Mouse (Mus musculus): ENCODE measurements around the gene Lrch3. TPM values are rescaled to one million over a fixed set of nuclear protein-coding genes. Genes with fewer than 3 reads are reported as not detected.
"Not testable (repeated sequence)": the region's sequence is repeated elsewhere in the genome, so short reads cannot be mapped to it uniquely, and the experiment has no call there.

Lrch3 gene
- polyA plus RNA-seq, 1 experiment from 2014 or later, result 49.8 TPM

DNA sequence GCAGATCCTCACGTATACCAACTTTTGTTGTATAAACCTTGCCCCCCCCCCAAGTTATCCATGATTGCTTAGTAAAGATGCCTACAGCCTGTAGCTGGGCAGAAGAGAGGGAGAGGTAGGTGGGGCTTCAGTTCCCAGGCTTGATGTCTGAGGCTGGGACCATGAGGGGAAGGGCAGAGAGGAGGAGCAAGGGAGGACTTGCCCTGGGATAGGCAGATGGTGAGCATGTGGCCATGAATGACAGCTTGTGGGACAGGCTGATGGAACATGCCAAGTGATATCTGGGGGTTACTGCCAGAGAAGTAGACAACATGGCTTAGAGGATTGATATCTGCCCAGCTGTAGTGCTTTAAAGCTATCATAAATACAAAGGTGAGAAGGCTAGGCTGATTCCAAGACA, 134.1 kb downstream of the Lrch3 start:
- Histone ChIP-seq H3K9ac (replicated peaks; ENCODE audit: low read depth, low read length) (no peak overlapping the region), H3K27ac (ENCODE audit: low read depth, low read length) (no peak overlapping the region), H3K9me3 (ENCODE audit: control insufficient read depth, low read length) (no peaks in the 10 kb centered on the region), H3K4me1 (ENCODE audit: control insufficient read depth, insufficient read depth, low read length) (no peaks in the 10 kb centered on the region), H3K4me3 (ENCODE audit: low read depth, low read length) (no peak overlapping the region), H3K36me3 (ENCODE audit: control insufficient read depth, insufficient read depth, low read length) (no peaks in the 10 kb centered on the region), H3K27me3 (ENCODE audit: control insufficient read depth, insufficient read depth, low read length) (no peaks in the 10 kb centered on the region), H3K4me2 (ENCODE audit: low read depth, low read length) (no peak overlapping the region)
- no peak for ATAC-seq (ENCODE audit: low read depth)
- WGBS, result 90% methylated on average over 1 of the region's 1 CpGs

- no peak overlapping the region for H3K27ac ChIP-seq (ENCODE audit: low read depth, low read length)
- H3K4me3 ChIP-seq (ENCODE audit: low read depth, low read length), result no peak overlapping the region
- no peaks in the 10 kb centered on the region for H3K36me3 ChIP-seq (ENCODE audit: control insufficient read depth, insufficient read depth, low read length)
- 84% methylated on average over 2 of the region's 2 CpGs for WGBS
- no peak overlapping the region for H3K9ac ChIP-seq (replicated peaks; ENCODE audit: low read depth, low read length)
- no peaks in the 10 kb centered on the region for H3K4me1 ChIP-seq (ENCODE audit: control insufficient read depth, insufficient read depth, low read length)
- H3K9me3 ChIP-seq (ENCODE audit: control insufficient read depth, low read length), result no peaks in the 10 kb centered on the region
- ATAC-seq (ENCODE audit: low read depth), result no peak
- no peak overlapping the region for H3K4me2 ChIP-seq (ENCODE audit: low read depth, low read length)
- H3K27me3 ChIP-seq (ENCODE audit: control insufficient read depth, insufficient read depth, low read length), result no peaks in the 10 kb centered on the region
Measured at GRCm38 (mm10) chr16:33048686-33049085, 134.8 kb downstream of the Lrch3 start.

DNA sequence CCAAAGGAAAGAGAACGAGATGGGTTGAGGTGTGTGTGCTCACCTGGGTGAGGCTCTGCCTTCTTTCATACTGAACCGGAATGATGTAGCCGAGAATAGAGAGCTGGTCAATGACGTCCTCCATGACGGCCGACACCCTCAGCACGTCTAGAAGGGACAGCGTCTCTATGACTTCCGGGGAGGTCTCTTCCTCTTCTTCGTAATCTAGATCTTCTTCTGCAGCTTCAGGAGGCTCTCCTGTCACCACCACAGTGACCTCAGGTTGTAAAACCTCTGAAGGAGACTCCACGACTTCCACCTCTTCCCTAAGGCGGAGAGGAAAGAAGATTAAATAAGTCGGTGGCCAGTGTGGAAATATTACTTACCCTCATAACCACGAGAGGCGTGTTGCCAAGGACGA, 135.9 kb downstream of the Lrch3 start:
- Histone ChIP-seq H3K9me3 (ENCODE audit: control insufficient read depth, low read length) (no peaks in the 10 kb centered on the region), H3K27me3 (ENCODE audit: control insufficient read depth, insufficient read depth, low read length) (no peaks in the 10 kb centered on the region), H3K4me3 (ENCODE audit: low read depth, low read length) (no peak overlapping the region), H3K36me3 (ENCODE audit: control insufficient read depth, insufficient read depth, low read length) (no peaks in the 10 kb centered on the region), H3K27ac (ENCODE audit: low read depth, low read length) (no peak overlapping the region), H3K9ac (replicated peaks; ENCODE audit: low read depth, low read length) (no peak overlapping the region), H3K4me1 (ENCODE audit: control insufficient read depth, insufficient read depth, low read length) (no peaks in the 10 kb centered on the region), H3K4me2 (ENCODE audit: low read depth, low read length) (no peak overlapping the region)
- ATAC-seq (ENCODE audit: low read depth), result no peak
- WGBS, result 96% methylated on average over 16 of the region's 16 CpGs

DNA sequence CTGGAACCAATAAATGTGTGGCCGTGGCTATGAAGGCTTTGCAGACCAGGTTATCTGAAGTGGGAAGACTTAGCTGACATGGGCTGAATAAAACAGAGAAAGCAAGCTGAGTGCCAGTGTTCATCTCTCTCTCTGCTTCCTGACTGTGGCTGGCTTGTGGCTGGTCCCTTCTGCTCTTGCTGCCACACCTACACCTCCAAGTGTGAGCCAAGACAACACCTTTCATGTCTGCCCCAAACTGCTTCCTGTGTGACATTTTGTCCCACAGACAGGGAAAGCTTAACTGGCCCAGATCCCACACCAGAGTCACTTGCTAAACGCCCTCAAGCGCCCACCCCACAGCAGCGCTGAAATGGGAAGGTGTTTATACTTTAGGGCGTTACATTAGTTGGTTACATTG, 139.2 kb downstream of the Lrch3 start:
- no peak for ATAC-seq (ENCODE audit: low read depth)
- WGBS, result 79% methylated on average over 5 of the region's 5 CpGs

GRCm38 (mm10) chr16:33054927-33055326, 141.0 kb downstream of the Lrch3 start:
- ATAC-seq (ENCODE audit: low read depth); H3K4me3 ChIP-seq (ENCODE audit: low read depth, low read length); H3K27ac ChIP-seq (ENCODE audit: low read depth, low read length); H3K9me3 ChIP-seq (ENCODE audit: control insufficient read depth, low read length); H3K9ac ChIP-seq (replicated peaks; ENCODE audit: low read depth, low read length); H3K4me2 ChIP-seq (ENCODE audit: low read depth, low read length); H3K27me3 ChIP-seq (ENCODE audit: control insufficient read depth, insufficient read depth, low read length); H3K4me1 ChIP-seq (ENCODE audit: control insufficient read depth, insufficient read depth, low read length): not testable (repeated sequence)
- 90% methylated on average over 2 of the region's 2 CpGs for WGBS
- peaks cover 18% of the 10 kb centered on the region for H3K36me3 ChIP-seq (ENCODE audit: control insufficient read depth, insufficient read depth, low read length)

More for the DNA sequence above, 139.2 kb downstream of the Lrch3 start:
- Histone ChIP-seq H3K4me2 (ENCODE audit: low read depth, low read length) (no peak overlapping the region), H3K4me1 (ENCODE audit: control insufficient read depth, insufficient read depth, low read length) (peaks cover 8% of the 10 kb centered on the region), H3K27ac (ENCODE audit: low read depth, low read length) (no peak overlapping the region), H3K27me3 (ENCODE audit: control insufficient read depth, insufficient read depth, low read length) (no peaks in the 10 kb centered on the region), H3K4me3 (ENCODE audit: low read depth, low read length) (no peak overlapping the region), H3K36me3 (ENCODE audit: control insufficient read depth, insufficient read depth, low read length) (peaks cover 3% of the 10 kb centered on the region; the same call in 1 of the 2 replicates), H3K9me3 (ENCODE audit: control insufficient read depth, low read length) (no peaks in the 10 kb centered on the region), H3K9ac (replicated peaks; ENCODE audit: low read depth, low read length) (no peak overlapping the region)

GRCm38 (mm10) chr16:33055655-33056054, 141.8 kb downstream of the Lrch3 start:
- Histone ChIP-seq H3K4me2 (ENCODE audit: low read depth, low read length) (peak overlapping the region; percentile 73), H3K9me3 (ENCODE audit: control insufficient read depth, low read length) (no peaks in the 10 kb centered on the region), H3K27me3 (ENCODE audit: control insufficient read depth, insufficient read depth, low read length) (no peaks in the 10 kb centered on the region), H3K4me1 (ENCODE audit: control insufficient read depth, insufficient read depth, low read length) (peaks cover 10% of the 10 kb centered on the region), H3K4me3 (ENCODE audit: low read depth, low read length) (peak overlapping the region; percentile 89), H3K9ac (replicated peaks; ENCODE audit: low read depth, low read length) (no peak overlapping the region), H3K36me3 (ENCODE audit: control insufficient read depth, insufficient read depth, low read length) (peaks cover 25% of the 10 kb centered on the region), H3K27ac (ENCODE audit: low read depth, low read length) (peak overlapping the region; percentile 87; the same call in 1 of the 2 replicates)
- ATAC-seq (ENCODE audit: low read depth), result peak; percentile 52; the same call in 1 of the 2 replicates
- WGBS, result 23% methylated on average over 10 of the region's 10 CpGs

GRCm38 (mm10) chr16:33056095-33056785, 142.3 kb downstream of the Lrch3 start, which contains the start of the genes Iqcg and Rpl35a:
TSS of gene Iqcg (minus strand) at chr16:33056218.
TSS of gene Rpl35a (plus strand) at chr16:33056453.
- WGBS, result under 1% methylated on average over 47 of the region's 47 CpGs
- ATAC-seq (ENCODE audit: low read depth), result peak; percentile 94
- peaks cover 10% of the 10 kb centered on the region for H3K4me1 ChIP-seq (ENCODE audit: control insufficient read depth, insufficient read depth, low read length)
- peak within 1 kb of the TSS; percentile 89 for H3K9ac ChIP-seq (replicated peaks; ENCODE audit: low read depth, low read length)
- H3K9me3 ChIP-seq (ENCODE audit: control insufficient read depth, low read length), result no peaks in the 10 kb centered on the region
- peak within 1 kb of the TSS; percentile 73 for H3K4me2 ChIP-seq (ENCODE audit: low read depth, low read length)
- peaks cover 26% of the 10 kb centered on the region for H3K36me3 ChIP-seq (ENCODE audit: control insufficient read depth, insufficient read depth, low read length)
- H3K27ac ChIP-seq (ENCODE audit: low read depth, low read length), result peak within 1 kb of the TSS; percentile 87
- H3K27me3 ChIP-seq (ENCODE audit: control insufficient read depth, insufficient read depth, low read length), result no peaks in the 10 kb centered on the region
- peak within 1 kb of the TSS; percentile 89 for H3K4me3 ChIP-seq (ENCODE audit: low read depth, low read length)

DNA sequence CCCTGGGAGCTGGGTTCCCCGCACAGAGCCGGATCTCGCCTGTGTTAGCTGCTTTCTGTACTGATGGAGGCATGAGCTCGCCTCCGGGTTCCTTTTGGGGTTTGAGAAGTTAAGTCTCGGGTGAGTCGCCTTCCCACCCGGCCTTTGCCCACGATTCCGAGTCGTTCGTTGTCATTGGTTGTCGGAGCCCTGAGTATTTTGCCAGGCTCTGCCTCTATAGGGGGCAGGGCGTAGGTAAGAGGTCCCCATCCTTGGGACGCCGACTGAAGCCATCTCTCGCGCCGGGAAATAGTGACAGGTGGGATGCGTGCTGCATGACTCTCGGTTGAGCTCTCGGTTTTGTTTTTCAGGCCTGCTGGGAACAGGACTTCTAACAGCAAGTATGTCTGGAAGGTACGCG, 142.9 kb downstream of the Lrch3 start:
- Histone ChIP-seq H3K4me2 (ENCODE audit: low read depth, low read length) (peak overlapping the region; percentile 73), H3K9ac (replicated peaks; ENCODE audit: low read depth, low read length) (peak overlapping the region; percentile 89), H3K27ac (ENCODE audit: low read depth, low read length) (peak overlapping the region; percentile 87), H3K9me3 (ENCODE audit: control insufficient read depth, low read length) (no peaks in the 10 kb centered on the region), H3K4me3 (ENCODE audit: low read depth, low read length) (peak overlapping the region; percentile 89), H3K4me1 (ENCODE audit: control insufficient read depth, insufficient read depth, low read length) (peaks cover 10% of the 10 kb centered on the region), H3K27me3 (ENCODE audit: control insufficient read depth, insufficient read depth, low read length) (no peaks in the 10 kb centered on the region), H3K36me3 (ENCODE audit: control insufficient read depth, insufficient read depth, low read length) (peaks cover 26% of the 10 kb centered on the region)
- peak; percentile 25; the same call in 1 of the 2 replicates for ATAC-seq (ENCODE audit: low read depth)
- 0% methylated on average over 24 of the region's 24 CpGs for WGBS

GRCm38 (mm10) chr16:33058033-33058432, 144.1 kb downstream of the Lrch3 start:
- H3K9me3 ChIP-seq (ENCODE audit: control insufficient read depth, low read length), result no peaks in the 10 kb centered on the region
- 0 out of 2 replicates have a peak overlapping the region, but pooled peaks have one; percentile 89 for H3K4me3 ChIP-seq (ENCODE audit: low read depth, low read length)
- H3K4me1 ChIP-seq (ENCODE audit: control insufficient read depth, insufficient read depth, low read length), result peaks cover 10% of the 10 kb centered on the region
- ATAC-seq (ENCODE audit: low read depth), result no peak
- H3K4me2 ChIP-seq (ENCODE audit: low read depth, low read length), result peak overlapping the region; percentile 26
- H3K27ac ChIP-seq (ENCODE audit: low read depth, low read length), result no peak overlapping the region
- peaks cover 26% of the 10 kb centered on the region for H3K36me3 ChIP-seq (ENCODE audit: control insufficient read depth, insufficient read depth, low read length)
- H3K9ac ChIP-seq (replicated peaks; ENCODE audit: low read depth, low read length), result 0 out of 2 replicates have a peak overlapping the region, but pooled peaks have one; percentile 16
- 90% methylated on average over 16 of the region's 16 CpGs for WGBS
- H3K27me3 ChIP-seq (ENCODE audit: control insufficient read depth, insufficient read depth, low read length), result no peaks in the 10 kb centered on the region

All from neural tube, embryonic 14.5 days (tissue).